Mouse (Mus musculus) embryonic facial prominence, embryonic 13.5 days (tissue): Measurements from ENCODE around the gene Dnmbp. TPM values are rescaled to one million over a fixed set of nuclear protein-coding genes. Genes with fewer than 3 reads are reported as not detected.

Experiments
- ATAC-seq: fragments of 200-750 bp; cut with Nextera tagmentation; 2 replicates; pipeline ENCODE4 v1.8.0; 2017; ENCODE audit warnings: low read depth; ENCODE audit not compliant: insufficient number of reproducible peaks, insufficient read depth, low FRiP score, low TSS enrichment
- H3K27ac ChIP-seq: fragments of 300-500 bp; sonication (generic); 2 replicates; pipeline ENCODE4 v1.5.1; 2015; ENCODE audit warnings: moderate library complexity, mild to moderate bottlenecking, inconsistent platforms
- H3K27me3 ChIP-seq: fragments of 300-500 bp; sonication (generic); 2 replicates; pipeline ENCODE4 v1.6.1; 2015; ENCODE audit warnings: mild to moderate bottlenecking, inconsistent platforms
- H3K36me3 ChIP-seq: fragments of 300-500 bp; sonication (generic); 2 replicates; pipeline ENCODE4 v1.6.1; 2015; ENCODE audit warnings: mild to moderate bottlenecking, inconsistent platforms
- H3K4me1 ChIP-seq: fragments of 300-500 bp; sonication (generic); 2 replicates; pipeline ENCODE4 v1.6.1; 2015; ENCODE audit warnings: inconsistent platforms
- H3K4me2 ChIP-seq: fragments of 300-500 bp; sonication (generic); 2 replicates; pipeline ENCODE4 v1.6.1; 2015; ENCODE audit warnings: moderate library complexity, mild to moderate bottlenecking, inconsistent platforms
- H3K4me3 ChIP-seq: fragments of 300-500 bp; sonication (generic); 2 replicates; pipeline ENCODE4 v1.5.1; 2015; ENCODE audit warnings: mild to moderate bottlenecking, inconsistent platforms
- H3K9ac ChIP-seq: fragments of 300-500 bp; sonication (generic); 2 replicates; pipeline ENCODE4 v1.6.1; 2015; ENCODE audit warnings: mild to moderate bottlenecking, inconsistent platforms
- H3K9me3 ChIP-seq: fragments of 300-500 bp; sonication (generic); 2 replicates; pipeline ENCODE4 v1.6.1; 2016; ENCODE audit warnings: inconsistent platforms
- WGBS: fragments of 180-500 bp; shearing (Covaris S2); methylation state at CpG from one replicate; pipeline ENCODE4 v1.1.7; 2015; ENCODE audit warnings: mixed read lengths; 5-methylcytosine and 5-hydroxymethylcytosine counted together
- polyA plus RNA-seq: library from polyadenylated mRNA; unstranded; fragments of >200 nt; fragmentation: Nextera tagmentation; extraction: Ambion mirVana; gene quantifications from 2 replicates; pipeline ENCODE4 v1.2.1, GENCODE M21; 2015

Gene Dnmbp
- polyA plus RNA-seq, 1 experiment from 2014 or later: 19.9 TPM

GRCm38 (mm10) chr19:43920453-43921300 lies 19.3 kb downstream of the Dnmbp start:
- H3K9ac ChIP-seq: no peak overlapping the region
- peaks cover 9% of the 10 kb centered on the region; the same call in 1 of the 2 replicates for H3K27me3 ChIP-seq
- peaks cover 6% of the 10 kb centered on the region; the same call in 1 of the 2 replicates for H3K36me3 ChIP-seq
- no peak overlapping the region for H3K27ac ChIP-seq
- no peak overlapping the region for H3K4me3 ChIP-seq
- no peaks in the 10 kb centered on the region for H3K9me3 ChIP-seq
- H3K4me1 ChIP-seq: peaks cover 13% of the 10 kb centered on the region
- no peak for ATAC-seq
- H3K4me2 ChIP-seq: peak overlapping the region; percentile 9; the same call in 1 of the 2 replicates
- WGBS: 17% methylated on average over 32 of the region's 32 CpGs

DNA sequence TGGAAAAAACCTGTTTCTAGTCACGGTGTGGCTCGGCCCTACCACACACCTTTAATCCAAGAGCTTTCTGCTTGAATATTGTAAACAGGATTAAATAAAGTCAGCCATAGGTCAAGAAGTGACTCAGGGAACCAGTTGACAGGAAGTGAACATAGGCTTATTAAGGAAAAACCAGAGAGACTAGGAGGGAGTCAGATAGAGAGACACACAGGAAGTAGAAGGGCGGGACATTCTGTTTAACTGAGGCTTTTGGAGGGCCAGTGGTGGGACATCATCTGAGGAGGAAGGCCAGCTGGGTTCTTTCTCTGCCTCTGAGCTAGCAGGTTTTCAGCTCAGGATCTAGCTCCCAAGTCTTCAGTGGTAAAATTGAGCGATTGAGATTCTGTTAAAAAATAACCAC lies 20.1 kb downstream of the Dnmbp start:
- Histone ChIP-seq H3K9ac (no peak overlapping the region), H3K4me2 (no peak overlapping the region)

DNA sequence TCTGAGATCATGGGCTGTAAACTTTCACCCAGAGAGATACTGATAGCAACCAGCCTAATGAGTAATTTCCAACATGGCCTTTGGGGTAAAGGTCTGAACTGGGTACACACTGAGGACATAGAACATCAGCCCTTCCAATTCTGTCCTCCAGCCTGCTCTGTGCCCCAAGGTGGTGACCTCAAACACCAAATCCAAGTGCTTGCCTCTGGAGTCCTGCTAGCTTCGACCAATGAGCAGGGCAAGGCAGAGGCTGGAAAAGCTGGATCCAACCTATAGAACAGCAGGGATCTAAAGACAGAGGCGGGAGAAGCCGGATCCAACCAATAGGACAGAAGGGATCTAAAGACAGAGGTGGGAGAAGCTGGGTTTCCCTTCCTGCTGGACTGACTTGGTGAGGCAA lies 21.2 kb downstream of the Dnmbp start:
- Histone ChIP-seq H3K27ac (no peak overlapping the region), H3K4me3 (no peak overlapping the region), H3K27me3 (peaks cover 9% of the 10 kb centered on the region; the same call in 1 of the 2 replicates), H3K9me3 (no peaks in the 10 kb centered on the region), H3K4me1 (peaks cover 13% of the 10 kb centered on the region), H3K36me3 (peaks cover 6% of the 10 kb centered on the region; the same call in 1 of the 2 replicates), H3K9ac (no peak overlapping the region), H3K4me2 (no peak overlapping the region)
- ATAC-seq: no peak
- WGBS: 85% methylated on average over 3 of the region's 3 CpGs

More for the DNA sequence above, 20.1 kb downstream of the Dnmbp start:
- 83% methylated on average over 4 of the region's 4 CpGs for WGBS
- ATAC-seq: no peak
- H3K27ac ChIP-seq: no peak overlapping the region
- no peaks in the 10 kb centered on the region for H3K9me3 ChIP-seq
- peaks cover 9% of the 10 kb centered on the region; the same call in 1 of the 2 replicates for H3K27me3 ChIP-seq
- no peak overlapping the region for H3K4me3 ChIP-seq
- peaks cover 13% of the 10 kb centered on the region for H3K4me1 ChIP-seq
- peaks cover 6% of the 10 kb centered on the region; the same call in 1 of the 2 replicates for H3K36me3 ChIP-seq

DNA sequence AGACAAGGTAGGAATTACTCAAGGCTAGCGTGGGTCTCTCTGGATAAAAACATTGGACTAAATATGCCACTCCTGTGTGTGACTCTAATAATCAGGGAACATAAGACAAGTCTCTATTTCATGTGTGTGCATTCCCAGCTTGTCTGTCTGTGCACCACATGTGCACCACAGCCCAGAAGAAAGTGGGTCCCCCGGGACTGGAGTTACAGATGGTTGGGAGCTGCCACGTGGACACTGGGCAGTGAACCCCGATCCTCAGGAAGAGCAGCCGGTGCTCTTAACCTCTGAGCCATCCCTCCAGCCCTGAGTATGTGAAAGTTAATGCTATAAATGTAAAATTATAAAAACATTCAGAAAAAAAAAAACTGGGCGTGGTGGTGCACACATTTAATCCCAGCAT lies 22.2 kb downstream of the Dnmbp start:
- peaks cover 9% of the 10 kb centered on the region; the same call in 1 of the 2 replicates for H3K27me3 ChIP-seq
- no peaks in the 10 kb centered on the region for H3K9me3 ChIP-seq
- no peak overlapping the region for H3K9ac ChIP-seq
- ATAC-seq: no peak
- 78% methylated on average over 6 of the region's 6 CpGs for WGBS
- H3K4me1 ChIP-seq: peaks cover 17% of the 10 kb centered on the region
- no peak overlapping the region for H3K4me2 ChIP-seq
- no peaks in the 10 kb centered on the region for H3K36me3 ChIP-seq
- no peak overlapping the region for H3K27ac ChIP-seq
- H3K4me3 ChIP-seq: no peak overlapping the region

- 67% methylated on average over 2 of the region's 2 CpGs for WGBS
- no peak for ATAC-seq
Measured at GRCm38 (mm10) chr19:43917406-43917691, 22.6 kb downstream of the Dnmbp start.

DNA sequence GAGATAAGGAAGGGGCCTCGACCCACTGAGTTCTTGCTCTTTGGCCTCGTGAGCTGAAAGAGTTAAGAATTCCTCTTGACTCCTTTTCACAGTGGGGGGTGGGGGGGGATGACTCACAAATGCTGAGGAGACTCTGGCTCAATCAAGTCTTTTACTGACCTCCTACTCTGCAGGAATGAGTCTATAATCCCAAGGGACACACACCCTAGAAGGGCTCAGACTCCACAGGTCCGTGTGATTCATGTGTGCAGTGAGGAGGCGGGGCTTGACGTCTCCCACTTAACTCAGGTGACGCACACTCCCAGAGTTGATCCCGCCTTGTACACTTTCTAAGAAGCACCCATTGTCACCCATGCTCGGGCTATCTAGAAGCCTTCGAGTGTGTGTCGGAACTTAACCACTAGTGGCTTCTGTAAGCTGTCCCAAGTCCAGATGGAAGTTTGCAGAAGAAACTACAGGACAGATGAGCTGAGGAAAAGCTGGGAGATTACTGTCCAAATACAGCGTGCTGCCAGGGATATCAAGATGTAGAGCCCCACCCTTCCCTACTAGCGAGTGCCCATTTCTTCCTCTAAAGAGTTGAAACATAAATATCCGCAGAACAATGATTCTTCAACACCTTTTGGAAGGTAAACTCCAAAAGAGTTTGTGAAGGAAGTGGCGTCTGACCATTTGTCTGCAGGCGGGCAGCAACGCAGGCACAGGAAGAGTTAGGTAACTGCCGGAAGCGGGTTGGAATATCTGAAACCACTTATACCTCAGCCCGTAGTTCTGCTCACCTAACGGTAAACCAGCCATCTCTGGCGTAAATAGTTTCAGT lies 23.2 kb downstream of the Dnmbp start:
- Histone ChIP-seq H3K9ac (no peak overlapping the region), H3K36me3 (0 out of 2 replicates have a peak, but pooled peaks cover 1% of the 10 kb centered on the region), H3K4me2 (no peak overlapping the region), H3K9me3 (no peaks in the 10 kb centered on the region), H3K4me1 (peaks cover 17% of the 10 kb centered on the region), H3K4me3 (no peak overlapping the region), H3K27ac (no peak overlapping the region), H3K27me3 (peaks cover 9% of the 10 kb centered on the region; the same call in 1 of the 2 replicates)
- no peak for ATAC-seq
- 69% methylated on average over 21 of the region's 21 CpGs for WGBS

More at GRCm38 (mm10) chr19:43917406-43917691, 22.6 kb downstream of the Dnmbp start:
- H3K4me1 ChIP-seq: peaks cover 17% of the 10 kb centered on the region
- no peaks in the 10 kb centered on the region for H3K9me3 ChIP-seq
- H3K4me3 ChIP-seq: no peak overlapping the region
- peaks cover 9% of the 10 kb centered on the region; the same call in 1 of the 2 replicates for H3K27me3 ChIP-seq
- H3K9ac ChIP-seq: no peak overlapping the region
- no peaks in the 10 kb centered on the region for H3K36me3 ChIP-seq
- H3K4me2 ChIP-seq: no peak overlapping the region
- no peak overlapping the region for H3K27ac ChIP-seq

- no peaks in the 10 kb centered on the region for H3K9me3 ChIP-seq
- WGBS: 50% methylated on average over 9 of the region's 9 CpGs
- no peak overlapping the region for H3K4me2 ChIP-seq
- no peak overlapping the region for H3K4me3 ChIP-seq
- H3K27me3 ChIP-seq: peaks cover under 1% of the 10 kb centered on the region; the same call in 1 of the 2 replicates
- peaks cover 12% of the 10 kb centered on the region for H3K36me3 ChIP-seq
- H3K4me1 ChIP-seq: peaks cover 10% of the 10 kb centered on the region
- H3K27ac ChIP-seq: no peak overlapping the region
- ATAC-seq: no peak
- no peak overlapping the region for H3K9ac ChIP-seq
Measured at GRCm38 (mm10) chr19:43915431-43915830, 24.6 kb downstream of the Dnmbp start.

DNA sequence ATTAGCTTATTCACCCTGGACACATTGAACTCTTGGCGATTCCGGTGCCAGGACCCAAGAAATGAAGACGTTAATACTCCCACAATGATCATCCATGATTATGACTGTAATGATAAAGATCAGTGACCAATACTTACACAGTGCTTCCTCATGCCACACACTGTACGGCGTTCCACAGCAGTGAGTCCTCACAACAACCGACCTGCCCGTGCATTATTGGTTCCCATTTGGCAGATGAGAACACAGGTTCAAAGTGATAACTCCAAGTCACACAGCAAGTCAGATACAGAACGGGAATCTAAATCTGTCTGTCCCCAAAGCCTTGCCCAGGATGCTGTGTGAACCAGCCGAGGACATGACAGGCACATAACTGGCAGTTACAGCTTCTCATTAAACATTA lies 25.0 kb downstream of the Dnmbp start:
- Histone ChIP-seq H3K4me3 (no peak overlapping the region), H3K4me1 (peaks cover 9% of the 10 kb centered on the region; the same call in 1 of the 2 replicates), H3K27ac (no peak overlapping the region), H3K9ac (no peak overlapping the region), H3K4me2 (no peak overlapping the region), H3K9me3 (no peaks in the 10 kb centered on the region), H3K36me3 (peaks cover 15% of the 10 kb centered on the region), H3K27me3 (no peaks in the 10 kb centered on the region)
- 87% methylated on average over 9 of the region's 9 CpGs for WGBS
- no peak for ATAC-seq

- no peaks in the 10 kb centered on the region for H3K27me3 ChIP-seq
- no peak overlapping the region for H3K4me2 ChIP-seq
- H3K9me3 ChIP-seq: no peaks in the 10 kb centered on the region
- no peak overlapping the region for H3K27ac ChIP-seq
- WGBS: 80% methylated on average over 4 of the region's 4 CpGs
- H3K36me3 ChIP-seq: peaks cover 31% of the 10 kb centered on the region
- ATAC-seq: no peak
- H3K4me3 ChIP-seq: no peak overlapping the region
- H3K9ac ChIP-seq: no peak overlapping the region
- peaks cover 9% of the 10 kb centered on the region; the same call in 1 of the 2 replicates for H3K4me1 ChIP-seq
Measured at GRCm38 (mm10) chr19:43912775-43913486, 27.1 kb downstream of the Dnmbp start.

- peaks cover 47% of the 10 kb centered on the region for H3K36me3 ChIP-seq
- no peaks in the 10 kb centered on the region for H3K9me3 ChIP-seq
- no peak for ATAC-seq
- H3K4me2 ChIP-seq: no peak overlapping the region
- no peak overlapping the region for H3K27ac ChIP-seq
- H3K27me3 ChIP-seq: no peaks in the 10 kb centered on the region
- no peak overlapping the region for H3K9ac ChIP-seq
- H3K4me3 ChIP-seq: no peak overlapping the region
- H3K4me1 ChIP-seq: no peaks in the 10 kb centered on the region
- WGBS: 94% methylated on average over 7 of the region's 7 CpGs
Measured at GRCm38 (mm10) chr19:43906492-43906891, 33.5 kb downstream of the Dnmbp start.

DNA sequence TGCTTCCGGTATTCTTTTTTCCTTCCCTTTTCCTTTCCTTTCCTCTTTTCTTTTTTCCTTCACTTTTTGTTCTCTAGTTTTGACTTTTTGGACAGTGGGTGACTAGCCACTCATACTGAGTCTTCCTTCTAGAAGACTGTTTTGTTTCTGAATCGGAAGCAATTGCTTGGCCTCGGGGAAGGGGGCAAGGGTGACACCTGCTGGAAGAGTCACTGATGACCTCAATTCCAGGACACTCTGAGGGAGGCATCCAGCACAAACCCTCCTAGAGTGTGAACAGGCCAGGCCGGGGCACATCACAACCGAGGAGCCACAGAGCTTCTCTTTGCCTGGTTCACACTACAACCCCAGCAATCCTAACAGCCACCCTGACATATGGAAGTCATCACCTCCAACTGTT lies 34.0 kb downstream of the Dnmbp start:
- Histone ChIP-seq H3K27ac (no peak overlapping the region), H3K9me3 (no peaks in the 10 kb centered on the region), H3K36me3 (peaks cover 48% of the 10 kb centered on the region), H3K4me3 (no peak overlapping the region), H3K9ac (no peak overlapping the region), H3K4me2 (no peak overlapping the region), H3K4me1 (no peaks in the 10 kb centered on the region), H3K27me3 (no peaks in the 10 kb centered on the region)
- ATAC-seq: no peak
- 44% methylated on average over 5 of the region's 5 CpGs for WGBS
